Mouse (Mus musculus) ovary, adult 18-20 months (tissue): ENCODE measurements at regions not wholly inside any gene's neighbourhood (a gene's known extent, or its start where the extent isn't known, plus 50 kb on each side); places are given as distances from the start of the nearest gene placed in this dataset.

Experiments used
- DNase-seq: peaks from one replicate; pipeline ENCODE4 v3.0.0; 2022; ENCODE audit warnings: low spot score, mixed read lengths

GRCm38 (mm10) chr8:11979056-11979455 is 138.8 kb downstream of the Tex29 start:
- DNase-seq: no peak

- no peak for DNase-seq
Measured at GRCm38 (mm10) chr8:11981458-11981857, 141.2 kb downstream of the Tex29 start.

- DNase-seq: no peak
Measured at GRCm38 (mm10) chr8:11990024-11990423, 149.8 kb downstream of the Tex29 start.

- DNase-seq: peak; percentile 9
Measured at GRCm38 (mm10) chr8:11999736-12000458, 159.6 kb downstream of the Tex29 start.

GRCm38 (mm10) chr8:12000459-12000789 is 160.2 kb downstream of the Tex29 start:
- no peak for DNase-seq

- DNase-seq: no peak
Measured at GRCm38 (mm10) chr8:12004241-12004640, 164.0 kb downstream of the Tex29 start.

- no peak for DNase-seq
Measured at GRCm38 (mm10) chr8:12012769-12013168, 172.5 kb downstream of the Tex29 start.

- DNase-seq: no peak
Measured at GRCm38 (mm10) chr8:12017750-12018149, 177.5 kb downstream of the Tex29 start.

- no peak for DNase-seq
Measured at GRCm38 (mm10) chr8:12019272-12019671, 179.0 kb downstream of the Tex29 start.

- DNase-seq: peak; percentile 54
Measured at GRCm38 (mm10) chr8:12023669-12024390, 183.6 kb downstream of the Tex29 start.

GRCm38 (mm10) chr8:12030363-12031116 is 190.3 kb downstream of the Tex29 start:
- DNase-seq: no peak

GRCm38 (mm10) chr8:12031796-12032195 is 191.5 kb downstream of the Tex29 start:
- DNase-seq: no peak

GRCm38 (mm10) chr8:12032386-12032785 is 192.1 kb downstream of the Tex29 start:
- DNase-seq: no peak

GRCm38 (mm10) chr8:12036349-12036748 is 196.1 kb downstream of the Tex29 start:
- no peak for DNase-seq

GRCm38 (mm10) chr8:12040924-12041323 is 200.7 kb downstream of the Tex29 start:
- DNase-seq: no peak

GRCm38 (mm10) chr8:12041662-12042061 is 201.4 kb downstream of the Tex29 start:
- no peak for DNase-seq

- DNase-seq: no peak
Measured at GRCm38 (mm10) chr8:12050841-12051240, 210.6 kb downstream of the Tex29 start.

- no peak for DNase-seq
Measured at GRCm38 (mm10) chr8:12051357-12051756, 211.1 kb downstream of the Tex29 start.

GRCm38 (mm10) chr8:12055931-12056330 is 215.7 kb downstream of the Tex29 start:
- DNase-seq: peak; percentile 63

GRCm38 (mm10) chr8:12061237-12061636 is 217.4 kb upstream of the A230072I06Rik start:
- no peak for DNase-seq

GRCm38 (mm10) chr8:12062710-12063109 is 215.9 kb upstream of the A230072I06Rik start:
- DNase-seq: no peak

- DNase-seq: no peak
Measured at GRCm38 (mm10) chr8:12064664-12065063, 214.0 kb upstream of the A230072I06Rik start.

- DNase-seq: no peak
Measured at GRCm38 (mm10) chr8:12066454-12066853, 212.2 kb upstream of the A230072I06Rik start.
